Mouse (Mus musculus): Measurements from ENCODE around the gene Dis3l2. TPM values are rescaled to one million over a fixed set of nuclear protein-coding genes. Genes with fewer than 3 reads are reported as not detected.

The Dis3l2 gene
- polyA plus RNA-seq, 1 experiment from 2014 or later = 19.0 TPM

- H3K4me3 ChIP-seq (ENCODE audit: low read length) = peak overlapping the region; percentile 11
- 16% methylated on average over 30 of the region's 30 CpGs for WGBS
- no peak overlapping the region for H3K27ac ChIP-seq (ENCODE audit: low read length)
- H3K4me1 ChIP-seq (ENCODE audit: control insufficient read depth, insufficient read depth, low read length) = peaks cover 3% of the 10 kb centered on the region; the same call in 1 of the 2 replicates
- H3K27me3 ChIP-seq (replicated peaks; ENCODE audit: control insufficient read depth, insufficient read depth, low read length) = no peaks in the 10 kb centered on the region
- no peaks in the 10 kb centered on the region for H3K9me3 ChIP-seq (ENCODE audit: control insufficient read depth, low read length)
- H3K9ac ChIP-seq (ENCODE audit: low read depth, low read length) = no peak overlapping the region; the same call in 1 of the 2 replicates
- peak; percentile 38 for ATAC-seq
- H3K4me2 ChIP-seq (ENCODE audit: low read depth, low read length) = peak overlapping the region; percentile 22
- no peaks in the 10 kb centered on the region for H3K36me3 ChIP-seq (ENCODE audit: control insufficient read depth, insufficient read depth, low read length)
Measured at GRCm38 (mm10) chr1:87098358-87098975, 394.9 kb downstream of the Dis3l2 start.

Other genes with a start within 250 kb of the Dis3l2 start
- 1,684 and 1,813 TPM in 2 replicates for gene Ptma, start 177.1 kb upstream of the Dis3l2 start, polyA plus RNA-seq (2015; fragmentation: Nextera tagmentation; extraction: Ambion mirVana)
- gene Pde6d, start 121.2 kb upstream of the Dis3l2 start, polyA plus RNA-seq (2015; fragmentation: Nextera tagmentation; extraction: Ambion mirVana) = 35.1 and 35.2 TPM in 2 replicates
- gene Cops7b, start 120.9 kb upstream of the Dis3l2 start, polyA plus RNA-seq (2015; fragmentation: Nextera tagmentation; extraction: Ambion mirVana) = 31.5 and 35.1 TPM in 2 replicates
- 0.34 and 0.72 TPM in 2 replicates for gene Nppc, start 33.2 kb upstream of the Dis3l2 start, polyA plus RNA-seq (2015; fragmentation: Nextera tagmentation; extraction: Ambion mirVana)

All from intestine, embryonic 16.5 days (tissue).